Mouse (Mus musculus) kidney, adult 8-10 months (tissue): Measurements from ENCODE around the gene Ap3d1.
A peak's percentile ranks its signal among the peaks of the same experiment; 100 is the strongest.

ENCODE experiments used
- DNase-seq, 2 experiments: peaks; one replicate each; pipeline ENCODE4 v3.0.0; 2022

The Ap3d1 gene

DNA sequence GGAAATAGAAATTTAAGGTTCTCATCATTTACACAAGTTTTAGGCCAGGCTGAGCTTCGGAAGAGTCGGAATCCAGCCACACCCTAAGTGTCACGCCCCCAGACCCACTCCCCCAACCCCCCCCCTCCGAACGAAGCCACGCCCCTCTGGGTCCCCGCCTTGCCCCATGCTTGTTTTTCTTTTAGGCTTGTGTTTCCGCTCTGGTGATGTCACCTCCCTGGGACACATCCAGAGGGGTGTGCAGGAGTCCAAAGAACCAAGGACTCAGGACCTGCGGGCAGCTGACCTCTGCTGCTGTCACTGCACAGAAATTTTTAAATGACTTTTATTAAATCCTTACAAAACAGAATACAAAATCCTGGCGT lies 77.1 kb downstream of the Ap3d1 start:
- peak; percentile 80 to 85 for DNase-seq

DNA sequence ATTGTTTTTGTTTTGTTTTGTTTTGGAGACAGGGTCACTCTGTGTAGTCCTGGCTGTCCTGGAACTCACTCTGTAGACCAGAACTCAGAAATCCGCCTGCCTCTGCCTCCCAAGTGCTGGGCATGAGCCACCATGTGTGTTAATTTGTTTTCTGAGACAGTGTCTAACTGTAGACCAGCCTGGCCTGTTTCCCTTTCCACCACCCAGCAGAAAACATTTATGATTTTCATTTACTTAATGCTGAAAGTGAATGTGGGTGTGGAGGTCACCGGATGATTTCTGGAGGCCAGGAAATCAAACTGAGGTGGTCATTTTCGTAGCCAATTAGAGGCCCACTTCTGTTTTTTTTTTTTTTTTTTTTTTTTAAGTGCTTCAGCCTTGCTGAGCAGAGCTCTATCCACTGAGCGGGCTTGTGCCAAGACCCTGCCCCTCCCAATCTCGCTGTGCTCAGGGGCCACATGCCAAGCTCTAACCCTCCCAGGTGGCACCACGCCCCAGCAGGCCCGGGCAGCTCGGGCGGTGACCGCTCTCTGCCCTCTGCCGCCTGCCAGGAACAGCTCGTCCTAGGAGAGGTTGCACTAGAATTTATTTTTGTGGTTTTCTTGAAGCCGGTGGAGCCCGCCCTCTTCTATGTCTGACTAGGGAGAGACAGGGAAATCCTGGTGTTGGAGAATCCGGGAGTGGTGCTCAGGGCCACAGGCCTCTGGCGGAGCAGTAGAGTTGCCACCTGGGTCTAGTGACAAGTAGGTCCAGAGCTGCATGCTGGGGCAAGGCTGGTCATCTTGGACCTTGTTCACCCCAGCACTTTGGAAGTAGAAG lies 77.7 kb downstream of the Ap3d1 start:
- peak; percentile 95 to 96 for DNase-seq

DNA sequence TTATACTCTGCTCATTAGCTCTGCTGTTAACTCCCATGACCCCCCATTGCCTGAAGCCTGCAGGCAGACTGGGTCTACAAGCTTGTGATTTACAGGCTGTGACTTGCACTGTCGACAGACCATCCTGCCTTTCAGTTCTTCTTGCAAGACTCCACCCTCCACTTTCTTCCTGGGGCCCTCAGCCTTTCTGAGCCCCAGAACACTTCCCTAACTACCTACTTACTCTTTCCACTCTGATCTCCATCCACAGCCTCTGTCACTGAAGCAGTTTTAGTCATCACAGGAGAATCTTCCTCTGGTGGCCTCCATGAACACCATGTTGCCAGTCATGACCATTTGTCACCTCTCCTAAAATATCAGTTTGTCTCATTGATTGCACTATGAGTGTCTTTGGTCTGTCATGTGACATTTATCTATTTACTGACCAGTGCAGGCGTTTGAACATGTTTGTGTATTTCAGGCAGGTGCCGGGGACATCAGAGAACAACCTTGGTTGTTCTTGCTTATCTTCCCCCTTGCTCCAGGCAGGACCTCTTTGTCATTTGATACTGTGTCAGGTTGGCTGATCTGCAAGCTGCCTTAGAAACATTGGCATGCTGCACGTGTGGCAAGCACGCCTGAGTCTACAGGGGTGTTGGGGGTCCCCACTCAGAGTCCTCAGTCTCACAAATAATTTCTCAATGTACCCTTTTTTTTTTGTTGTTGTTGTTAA lies 78.4 kb downstream of the Ap3d1 start:
- DNase-seq = no peak

DNA sequence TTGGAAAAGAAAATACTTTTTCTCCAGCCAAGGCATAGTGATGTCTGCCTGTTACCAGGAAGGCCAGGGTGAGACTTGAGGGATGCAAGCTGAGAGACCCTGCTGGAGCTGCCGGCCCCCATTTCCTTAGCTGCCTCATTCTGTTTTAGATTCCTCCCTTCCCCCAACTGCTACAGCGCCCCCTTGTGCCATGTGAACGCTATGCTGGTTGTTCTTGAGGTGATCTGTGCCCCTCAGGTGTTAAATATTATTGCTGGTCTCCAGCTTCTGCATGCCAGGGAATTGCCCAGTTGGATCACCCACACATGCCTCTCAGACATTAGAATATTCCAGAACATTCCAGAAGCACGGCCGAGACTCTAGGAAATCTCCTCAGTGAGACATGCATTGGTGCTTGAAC lies 80.9 kb downstream of the Ap3d1 start:
- peak; percentile 76 to 80 for DNase-seq

DNA sequence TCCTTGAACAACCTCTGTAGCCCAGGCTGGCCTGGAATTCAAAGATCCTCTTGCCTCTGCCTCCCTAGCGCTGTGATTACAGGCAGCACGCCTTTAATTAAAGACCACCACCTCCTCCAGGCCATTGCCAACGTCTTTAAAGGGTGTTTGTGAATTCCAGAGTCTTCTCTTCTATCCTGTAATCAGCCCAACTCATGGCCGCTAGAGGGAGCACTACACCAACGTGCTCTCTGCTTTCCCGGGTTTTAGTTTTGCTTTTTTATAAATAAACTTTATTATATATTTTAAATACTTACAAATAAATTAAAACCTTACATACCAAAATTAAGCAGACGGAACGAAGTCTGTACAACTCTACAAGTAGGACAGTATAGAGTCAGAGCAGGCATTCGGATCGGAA lies 82.9 kb downstream of the Ap3d1 start:
- DNase-seq = peak; percentile 67 to 85

DNA sequence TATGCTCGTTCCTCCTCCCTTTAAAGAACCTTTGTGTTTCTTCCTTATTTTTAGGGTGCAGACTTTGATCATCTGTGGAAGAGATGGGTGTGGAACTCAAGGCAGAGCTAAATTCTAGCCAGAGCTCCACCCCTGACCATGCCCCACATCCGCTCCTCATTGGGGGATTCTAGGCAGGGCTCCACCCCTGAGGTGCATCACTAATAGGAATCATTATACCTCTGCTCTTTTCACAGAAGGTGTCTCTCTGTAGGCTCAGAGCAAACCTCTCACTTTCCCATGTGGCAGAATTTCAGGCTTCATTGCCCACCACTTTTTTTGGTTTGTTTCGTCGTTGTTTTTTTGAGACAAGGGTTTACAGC lies 83.2 kb downstream of the Ap3d1 start:
- DNase-seq = no peak

DNA sequence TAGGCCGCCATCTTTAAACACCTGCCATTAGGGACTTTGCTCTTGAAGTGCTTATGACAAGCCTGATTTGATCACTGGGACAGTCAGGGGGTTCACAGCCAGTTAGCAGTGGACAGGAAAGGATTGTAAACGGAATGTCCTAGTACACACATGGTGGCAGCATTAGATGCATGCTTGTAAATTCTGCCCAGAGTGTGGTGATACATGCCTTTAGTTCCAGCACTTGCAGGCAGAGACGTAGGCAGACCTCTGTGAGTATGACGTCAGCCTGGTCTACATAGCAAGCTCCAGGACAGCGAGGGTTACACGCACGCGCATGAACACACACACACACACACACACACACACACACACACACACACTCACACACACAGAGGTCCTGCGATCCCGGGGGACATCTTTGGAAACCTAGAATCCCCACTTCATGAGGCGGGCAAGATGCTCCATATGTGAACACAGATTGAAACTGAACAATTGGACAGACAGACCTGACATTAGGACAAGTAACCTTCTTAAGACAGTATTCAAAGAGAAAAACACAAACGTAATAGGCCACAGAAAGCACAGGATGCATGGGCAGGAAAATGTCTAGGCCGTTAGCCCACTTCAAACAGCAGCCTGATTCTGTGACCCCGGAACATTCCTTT lies 83.7 kb downstream of the Ap3d1 start:
- DNase-seq = no peak
